9 mouse cellular contexts compared by ENCODE assay signal in the genomic region with DNA sequence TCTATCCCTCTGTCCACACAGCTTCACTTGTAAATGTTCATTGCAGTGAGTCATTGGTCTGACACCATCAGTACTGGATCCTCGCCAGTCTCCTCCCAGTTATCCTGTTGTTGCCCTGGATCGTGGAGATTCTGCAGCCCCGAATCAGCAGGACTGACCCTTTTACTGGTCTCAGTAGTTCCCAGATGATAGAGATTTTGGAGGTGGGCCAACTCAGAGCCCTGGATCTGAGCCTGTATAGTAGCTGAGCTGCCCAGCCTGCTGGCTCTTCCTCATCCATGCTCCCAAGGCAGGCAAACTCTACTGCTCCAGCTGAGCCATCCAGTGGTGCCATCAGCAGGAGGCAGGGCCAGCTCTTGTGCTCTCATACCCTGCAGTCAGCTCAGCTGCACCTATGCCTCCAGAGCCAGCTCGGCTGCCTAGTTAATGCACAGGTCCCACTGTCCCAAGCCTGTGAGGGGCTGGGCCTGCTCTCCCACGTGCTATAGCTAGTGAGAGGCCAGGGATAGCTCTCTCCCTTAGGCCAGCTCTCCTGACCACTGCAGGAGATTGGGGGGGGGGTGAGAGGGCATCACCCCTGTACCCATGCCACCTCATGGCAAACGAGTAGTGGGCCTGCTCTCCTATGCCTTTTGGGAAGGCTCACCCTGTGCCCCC.
DNase-seq lines count a peak whose midpoint lies in the region; ATAC-seq and TF ChIP-seq lines count a peak whose summit lies in the region.
"Had no signal": no experiment of that assay in that cellular context is flagged by ENCODE, and none has a peak within 500 bp of the region (broad histone marks: within the 10 kb centered on the region; RNA-seq: fewer than 3 reads in every experiment).

No protein-coding gene starts in this region.

- no peak overlapping the region for H3K27ac ChIP-seq in limb, embryonic 12.5 days
- no peak overlapping the region for H3K27ac ChIP-seq in limb, embryonic 10.5 days
- H3K27ac ChIP-seq in embryonic facial prominence, embryonic 14.5 days (replicated peaks; ENCODE audit: low read depth, low read length): no peak overlapping the region
- no peak overlapping the region for H3K27ac ChIP-seq in kidney, postnatal 0 days

- intact Hi-C loops in left cerebral cortex, postnatal 36 days (cut with DNase I): no loop called here

- peaks cover 57% of the 10 kb centered on the region for H3K36me3 ChIP-seq in limb, embryonic 12.5 days
- H3K36me3 ChIP-seq in limb, embryonic 10.5 days: peaks cover 74% of the 10 kb centered on the region
- peaks cover 30% of the 10 kb centered on the region for H3K36me3 ChIP-seq in embryonic facial prominence, embryonic 14.5 days (ENCODE audit: control insufficient read depth, insufficient read depth, low read length)
- H3K36me3 ChIP-seq in kidney, postnatal 0 days (ENCODE audit: insufficient read depth, low read length): peaks cover 18% of the 10 kb centered on the region

- no peak for TF ChIP-seq CTCF in kidney, postnatal 0 days (IDR thresholded peaks at IDR 0.05; ENCODE audit: low read depth)

- DNase-seq in limb, embryonic 10.5 days (ENCODE audit: low spot score): no peak
- peak; percentile 54 for DNase-seq in adrenal gland, adult 8-10 months
- DNase-seq in embryonic facial prominence, embryonic 14.5 days (ENCODE audit: low spot score): peak; percentile 34
- DNase-seq in kidney, postnatal 0 days (ENCODE audit: low spot score): peak; percentile 28
- DNase-seq in telencephalon, adult 2 months (ENCODE audit: low read depth, low spot score): peak; percentile 18
- DNase-seq in thymus, postnatal 10 days (ENCODE audit: low spot score in 2 of 2): no peak
- no peak for DNase-seq in left cerebral cortex, postnatal 36 days (ENCODE audit: low spot score in 2 of 2)

- H3K9me3 ChIP-seq in limb, embryonic 12.5 days: no peaks in the 10 kb centered on the region
- no peaks in the 10 kb centered on the region for H3K9me3 ChIP-seq in limb, embryonic 10.5 days (replicated peaks)
- H3K9me3 ChIP-seq in embryonic facial prominence, embryonic 14.5 days (ENCODE audit: control insufficient read depth, low read length): no peaks in the 10 kb centered on the region
- no peaks in the 10 kb centered on the region for H3K9me3 ChIP-seq in kidney, postnatal 0 days (replicated peaks; ENCODE audit: low read length)

- no peak overlapping the region for H3K9ac ChIP-seq in limb, embryonic 12.5 days (replicated peaks)
- no peak overlapping the region for H3K9ac ChIP-seq in embryonic facial prominence, embryonic 14.5 days (ENCODE audit: low read depth, low read length)
- H3K9ac ChIP-seq in kidney, postnatal 0 days (ENCODE audit: low read depth, low read length): no peak overlapping the region

- no peak overlapping the region for H3K4me3 ChIP-seq in limb, embryonic 12.5 days (replicated peaks)
- no peak overlapping the region for H3K4me3 ChIP-seq in limb, embryonic 10.5 days
- H3K4me3 ChIP-seq in embryonic facial prominence, embryonic 14.5 days (ENCODE audit: low read depth, low read length): no peak overlapping the region
- H3K4me3 ChIP-seq in kidney, postnatal 0 days (replicated peaks; ENCODE audit: low read depth, low read length): no peak overlapping the region
- H3K4me3 ChIP-seq: myocyte had no signal

- H3K4me1 ChIP-seq in limb, embryonic 12.5 days (replicated peaks): peaks cover 6% of the 10 kb centered on the region
- H3K4me1 ChIP-seq in limb, embryonic 10.5 days: no peaks in the 10 kb centered on the region
- no peaks in the 10 kb centered on the region for H3K4me1 ChIP-seq in embryonic facial prominence, embryonic 14.5 days (ENCODE audit: control insufficient read depth, insufficient read depth, low read length)
- no peaks in the 10 kb centered on the region for H3K4me1 ChIP-seq in kidney, postnatal 0 days (replicated peaks; ENCODE audit: insufficient read depth, low read length)

- H3K27me3 ChIP-seq in limb, embryonic 12.5 days: no peaks in the 10 kb centered on the region
- H3K27me3 ChIP-seq in limb, embryonic 10.5 days (ENCODE audit: low read depth, poor library complexity, severe bottlenecking): no peaks in the 10 kb centered on the region
- no peaks in the 10 kb centered on the region for H3K27me3 ChIP-seq in embryonic facial prominence, embryonic 14.5 days (replicated peaks; ENCODE audit: control insufficient read depth, insufficient read depth, low read length)
- no peaks in the 10 kb centered on the region for H3K27me3 ChIP-seq in kidney, postnatal 0 days (ENCODE audit: insufficient read depth, low read length)

- WGBS in limb, embryonic 12.5 days: 83% methylated on average over 6 of the region's 6 CpGs
- 85% methylated on average over 6 of the region's 6 CpGs for WGBS in limb, embryonic 10.5 days
- WGBS in embryonic facial prominence, embryonic 14.5 days: 66% methylated on average over 6 of the region's 6 CpGs
- 72% methylated on average over 6 of the region's 6 CpGs for WGBS in kidney, postnatal 0 days

- no peak overlapping the region for H3K4me2 ChIP-seq in limb, embryonic 12.5 days
- no peak overlapping the region for H3K4me2 ChIP-seq in embryonic facial prominence, embryonic 14.5 days (ENCODE audit: low read depth, low read length)
- no peak overlapping the region for H3K4me2 ChIP-seq in kidney, postnatal 0 days (ENCODE audit: low read length)

- ATAC-seq in limb, embryonic 12.5 days (ENCODE audit: insufficient number of reproducible peaks, insufficient read depth, low FRiP score, low TSS enrichment, low read depth): peak; percentile 56
- ATAC-seq in embryonic facial prominence, embryonic 14.5 days (ENCODE audit: low read depth): no peak
- ATAC-seq in kidney, postnatal 0 days (replicated peaks; ENCODE audit: low FRiP score, low read depth): no peak

Comparison
In these comparisons a context has a peak if more than half of its experiments do, and no peak if none do; other contexts are left out.
1. DNase-seq: peak in adrenal gland, adult 8-10 months (single experiment), embryonic facial prominence, embryonic 14.5 days (single experiment), kidney, postnatal 0 days (single experiment) and telencephalon, adult 2 months (single experiment); none in limb, embryonic 10.5 days (single experiment), thymus, postnatal 10 days (0 of 2) and left cerebral cortex, postnatal 36 days (0 of 2).